Mouse (Mus musculus): ENCODE results near the gene Plgrkt.

- no peak for TF ChIP-seq CTCF (IDR thresholded peaks at IDR 0.05 in 2 of 3, conservative IDR thresholded peaks at IDR 0.05 in 1 of 3; ENCODE audit: control insufficient read depth in 1 of 3, insufficient read depth in 1 of 3, low read depth in 2 of 3, low read length in 3 of 3, poor library complexity in 1 of 3, severe bottlenecking in 1 of 3)
- TF ChIP-seq TCF12 (IDR thresholded peaks at IDR 0.05; ENCODE audit: low read depth, low read length) = no peak
- TF ChIP-seq GATA1 (IDR thresholded peaks at IDR 0.05; ENCODE audit: low read depth, low read length) = no peak
- no peak; the same call in 1 of the 2 replicates for TF ChIP-seq SMC3 (IDR thresholded peaks at IDR 0.05; ENCODE audit: low read depth, low read length)
- TF ChIP-seq POLR2A (IDR thresholded peaks at IDR 0.05; ENCODE audit: control insufficient read depth in 1 of 2, insufficient read depth in 1 of 2, low read depth in 1 of 2, low read length in 2 of 2, poor library complexity in 1 of 2) = no peak
These were observed 43.4 kb upstream of the Plgrkt start, which contains the start of gene Pdcd1lg2 for GRCm38 (mm10) chr19:29410619-29411018.
